Mouse (Mus musculus): ENCODE measurements around the gene Tas1r2. TPM values are rescaled to one million over a fixed set of nuclear protein-coding genes. Genes with fewer than 3 reads are reported as not detected.

The Tas1r2 gene
- total RNA-seq, 2 experiments from 2014 or later = not detected

DNA sequence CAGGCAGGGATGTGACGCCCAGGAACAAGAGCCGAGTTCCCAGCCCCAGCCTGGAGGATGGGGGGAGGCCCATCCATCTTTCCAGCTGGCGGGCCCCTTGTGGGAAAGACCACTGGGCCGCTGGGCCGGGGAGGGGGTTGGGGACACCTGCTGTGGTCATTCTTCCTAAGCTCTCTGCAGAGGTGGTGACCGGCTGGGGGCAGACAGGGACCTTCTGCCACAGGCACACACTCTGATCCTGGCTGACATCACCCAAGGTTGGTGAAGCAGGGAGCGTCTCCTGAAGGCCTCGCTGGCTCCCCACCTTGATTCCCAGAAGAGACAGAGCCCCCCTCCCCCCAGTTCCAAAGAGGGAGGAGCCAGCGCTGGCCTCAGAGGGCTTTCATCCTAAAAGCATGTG lies 44.4 kb downstream of the Tas1r2 start:
- no peak for TF ChIP-seq CTCF (conservative IDR thresholded peaks at IDR 0.05)
- no peak overlapping the region for H3K4me3 ChIP-seq

DNA sequence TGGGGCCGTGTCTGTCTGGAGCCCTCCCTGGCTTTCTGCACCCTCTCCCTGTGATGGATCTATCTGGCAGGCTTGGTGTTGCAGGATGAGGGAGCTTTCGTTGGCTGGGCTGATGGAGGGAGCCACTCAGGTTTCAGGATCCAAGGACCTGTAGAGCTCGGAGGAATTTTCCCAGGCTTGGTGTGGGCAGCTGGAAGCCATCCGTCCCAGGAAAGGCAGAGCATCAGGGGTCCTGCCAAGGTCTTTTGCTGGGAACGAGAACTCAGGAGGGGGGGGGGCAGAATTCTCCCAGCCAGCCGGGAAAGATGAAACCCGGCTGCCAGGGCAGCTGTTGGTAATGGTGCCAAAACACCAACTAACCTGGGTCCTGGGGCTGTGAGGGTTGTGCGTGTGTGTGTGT lies 45.3 kb downstream of the Tas1r2 start:
- no peak for TF ChIP-seq CTCF (conservative IDR thresholded peaks at IDR 0.05)
- no peak overlapping the region for H3K4me3 ChIP-seq
- DNase-seq (ENCODE audit: low spot score in 2 of 2) = no peak
- no peak overlapping the region for H3K27ac ChIP-seq

More for the DNA sequence above, 44.4 kb downstream of the Tas1r2 start:
- no peak overlapping the region for H3K27ac ChIP-seq
- no peak for DNase-seq (ENCODE audit: low spot score in 2 of 2)

DNA sequence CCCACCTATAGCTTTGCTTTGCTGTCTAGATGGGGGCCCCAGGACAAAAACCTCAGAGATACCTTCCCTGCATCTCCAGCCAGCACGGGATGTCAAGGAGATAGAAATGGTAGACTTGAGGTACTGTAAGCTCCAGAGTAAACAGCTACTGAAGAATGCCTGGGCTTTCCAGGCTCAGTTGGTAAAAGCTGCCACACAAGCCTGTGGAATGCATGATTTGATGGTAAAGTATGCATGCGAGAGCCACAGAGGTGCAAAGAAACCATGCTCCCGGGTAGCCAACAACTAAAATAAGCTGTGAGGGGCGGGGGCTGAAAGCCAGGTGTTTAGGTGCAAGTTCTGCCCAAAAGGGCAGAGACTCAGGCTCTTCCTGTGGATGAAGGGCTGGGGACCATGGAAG lies 49.6 kb downstream of the Tas1r2 start:
- Histone ChIP-seq H3K27ac (no peak overlapping the region), H3K4me3 (no peak overlapping the region)
- no peak for TF ChIP-seq CTCF (conservative IDR thresholded peaks at IDR 0.05)
- DNase-seq (ENCODE audit: low spot score in 2 of 2) = no peak

DNA sequence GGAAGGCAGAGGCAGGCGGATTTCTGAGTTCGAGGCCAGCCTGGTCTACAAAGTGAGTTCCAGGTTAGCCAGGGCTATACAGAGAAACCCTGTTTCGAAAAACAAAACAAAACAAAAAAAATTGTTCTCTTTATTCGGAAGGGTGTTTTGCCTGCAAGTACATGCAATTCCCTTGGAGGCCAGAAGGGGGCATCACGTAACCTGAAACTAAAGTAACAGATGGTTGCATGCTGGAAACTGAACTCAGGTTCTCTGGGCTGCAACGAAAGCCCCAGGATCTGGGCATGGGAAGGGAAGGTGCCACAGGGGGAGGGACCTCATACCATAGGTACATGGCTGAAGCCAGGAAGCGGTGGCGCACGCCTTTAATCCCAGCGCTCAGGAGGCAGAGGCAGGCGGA lies 50.1 kb downstream of the Tas1r2 start:
- peak; percentile 53 for TF ChIP-seq CTCF (conservative IDR thresholded peaks at IDR 0.05)
- Histone ChIP-seq H3K4me3 (no peak overlapping the region), H3K27ac (no peak overlapping the region)
- DNase-seq (ENCODE audit: low spot score in 2 of 2) = no peak

DNA sequence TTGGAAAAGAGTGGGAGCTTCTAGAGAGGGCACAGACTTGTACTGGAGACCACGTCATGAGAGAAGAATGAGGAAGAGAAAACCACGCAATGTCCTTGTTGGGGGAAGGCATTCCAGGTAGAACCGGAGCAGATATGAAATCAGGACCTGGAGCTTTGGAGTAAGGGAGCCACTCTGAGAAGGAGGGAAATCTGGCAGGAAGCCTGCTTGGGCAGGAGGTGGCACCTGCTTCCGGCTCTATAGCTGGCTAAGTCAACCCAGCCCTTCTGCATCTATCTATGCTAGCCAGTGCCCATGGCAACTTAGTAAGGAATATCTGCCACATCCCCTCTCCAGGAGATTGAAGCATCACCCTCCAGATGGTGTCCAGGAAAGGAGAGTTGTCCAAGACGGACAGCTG lies 52.6 kb downstream of the Tas1r2 start:
- no peak for TF ChIP-seq CTCF (conservative IDR thresholded peaks at IDR 0.05)
- Histone ChIP-seq H3K27ac (no peak overlapping the region), H3K4me3 (no peak overlapping the region)
- no peak for DNase-seq (ENCODE audit: low spot score in 2 of 2)

DNA sequence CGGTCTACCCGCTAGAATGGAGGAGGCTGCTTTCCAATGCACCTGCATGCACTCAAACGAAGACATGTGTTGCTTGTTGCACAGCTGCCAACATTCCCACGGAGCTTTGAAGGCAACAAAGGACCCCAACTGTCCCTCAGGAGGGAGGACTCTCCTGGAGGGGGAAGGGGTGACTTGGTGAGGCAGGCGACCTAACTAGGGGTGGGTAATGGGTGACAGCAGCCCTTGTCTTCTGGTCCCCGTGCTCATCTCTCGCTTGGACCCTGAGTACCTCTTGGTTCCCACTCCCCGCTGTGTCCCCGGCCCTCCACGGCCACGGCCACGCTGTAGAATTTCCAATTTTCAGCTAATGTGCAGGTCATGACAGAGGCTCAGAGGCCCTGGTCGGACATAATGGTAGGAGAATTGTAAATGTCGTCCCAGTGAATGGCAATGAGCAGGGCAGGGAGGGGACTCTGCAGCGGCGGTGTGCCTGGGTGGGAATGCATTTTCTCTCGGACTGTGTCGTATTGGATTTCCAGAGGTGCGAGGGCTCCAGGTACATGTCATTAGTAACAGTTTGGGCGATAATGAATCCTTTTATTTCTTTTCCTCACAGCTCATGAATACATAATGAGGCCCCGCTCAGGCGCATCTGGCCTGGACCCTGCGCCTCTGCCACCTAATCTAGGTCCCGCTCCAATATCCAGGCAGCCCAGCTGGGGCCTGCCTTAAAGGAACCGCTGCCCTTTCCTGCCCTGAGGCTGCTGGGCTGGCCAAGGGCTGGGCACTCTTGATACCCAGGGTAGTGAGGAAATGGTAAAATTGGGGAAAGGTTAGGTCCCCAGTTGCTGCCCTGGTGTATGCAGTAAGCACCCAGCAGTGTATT lies 57.4 kb downstream of the Tas1r2 start:
- Histone ChIP-seq H3K4me3 (no peak overlapping the region), H3K27ac (no peak overlapping the region)
- no peak for TF ChIP-seq CTCF (conservative IDR thresholded peaks at IDR 0.05)
- no peak for DNase-seq (ENCODE audit: low spot score in 2 of 2)

DNA sequence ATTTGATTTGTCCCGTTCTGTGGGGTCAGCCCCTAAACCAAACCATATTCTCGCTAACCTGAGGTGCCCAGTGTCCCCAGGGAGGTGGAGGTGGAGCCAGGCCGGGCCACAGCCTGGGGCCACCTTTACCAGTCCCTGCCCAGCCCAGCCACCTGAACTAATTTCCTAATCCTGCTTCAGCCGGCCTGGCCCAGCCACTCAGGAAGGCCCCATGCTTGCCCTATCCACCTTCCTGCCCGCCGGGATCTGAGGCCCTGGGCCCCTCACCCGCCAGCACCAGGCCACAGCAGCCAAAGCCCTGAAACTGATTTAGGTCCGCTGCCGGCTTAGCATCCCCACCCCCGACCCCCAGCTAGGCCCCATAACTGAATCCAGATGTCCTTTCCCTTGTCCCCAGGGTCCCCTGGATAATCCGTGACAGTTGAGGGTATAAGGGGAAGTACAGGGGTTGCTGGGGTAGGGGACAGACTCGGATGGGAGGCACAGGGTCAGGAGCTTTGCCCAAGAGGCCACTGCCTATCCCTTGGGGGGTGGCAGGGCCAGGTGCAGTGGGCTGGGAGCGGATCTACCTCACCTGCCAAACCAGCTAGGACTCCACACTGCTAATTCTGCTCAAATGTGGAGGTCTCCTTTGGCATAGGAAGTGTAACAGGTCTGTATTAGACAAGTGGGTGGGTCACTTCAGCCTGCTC lies 62.0 kb downstream of the Tas1r2 start:
- no peak overlapping the region for H3K27ac ChIP-seq
- no peak for TF ChIP-seq CTCF (conservative IDR thresholded peaks at IDR 0.05)
- no peak for DNase-seq (ENCODE audit: low spot score in 2 of 2)
- no peak overlapping the region for H3K4me3 ChIP-seq

DNA sequence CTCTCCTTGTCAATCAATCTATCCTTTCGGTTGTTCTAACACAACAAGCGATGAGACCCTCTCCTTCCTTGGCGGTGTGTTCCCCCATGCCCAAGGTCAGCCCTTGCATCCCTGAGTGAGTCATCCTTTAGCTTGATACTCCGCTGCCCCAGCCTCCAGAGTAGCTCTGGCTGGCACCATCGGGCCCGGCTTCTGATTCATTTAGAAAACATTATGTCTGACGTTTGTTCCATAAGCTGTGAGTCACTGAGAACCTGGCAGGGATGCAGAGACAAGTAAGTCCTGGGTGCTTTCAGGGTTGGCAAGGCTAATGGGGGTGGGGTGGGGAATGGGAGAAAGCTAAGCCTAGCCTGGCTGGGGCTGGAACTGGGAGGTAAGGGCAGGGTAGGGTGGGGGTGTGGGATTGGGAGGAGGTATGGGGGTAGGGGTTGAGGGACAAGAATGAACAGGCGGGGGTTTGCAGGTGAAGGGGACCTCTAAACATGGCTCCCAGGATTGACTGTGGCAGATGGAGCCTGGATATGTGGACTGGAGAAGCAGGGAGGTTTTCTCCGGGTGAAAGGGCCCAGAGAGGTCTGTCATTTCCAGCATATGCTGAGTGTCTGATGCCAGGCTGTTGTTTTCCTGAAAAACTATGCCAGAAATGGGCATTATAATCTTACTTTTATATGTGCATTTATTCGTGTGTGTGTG lies 63.3 kb downstream of the Tas1r2 start:
- no peak overlapping the region for H3K4me3 ChIP-seq
- no peak for TF ChIP-seq CTCF (conservative IDR thresholded peaks at IDR 0.05)
- DNase-seq (ENCODE audit: low spot score in 2 of 2) = peak; percentile 39 to 54
- no peak overlapping the region for H3K27ac ChIP-seq

DNA sequence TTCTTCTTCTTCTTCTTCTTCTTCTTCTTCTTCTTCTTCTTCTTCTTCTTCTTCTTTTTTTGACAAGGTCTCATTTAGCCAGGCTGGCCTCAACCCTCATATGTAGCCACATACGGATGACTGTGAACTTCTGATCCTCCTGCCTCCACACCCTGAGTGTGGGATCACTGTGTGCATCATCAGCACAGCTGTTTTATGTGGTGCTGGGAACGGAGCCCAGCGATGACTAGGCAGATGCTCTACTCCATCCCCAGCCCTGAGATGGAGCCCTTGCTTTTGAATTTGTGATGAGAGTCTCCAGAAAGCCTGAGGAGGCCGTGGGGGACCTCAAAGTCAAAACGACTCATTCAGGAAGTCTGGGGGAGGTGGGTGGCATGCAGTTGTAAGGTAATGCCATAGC lies 65.6 kb downstream of the Tas1r2 start:
- Histone ChIP-seq H3K27ac (no peak overlapping the region), H3K4me3 (no peak overlapping the region)
- DNase-seq (ENCODE audit: low spot score in 2 of 2) = no peak
- TF ChIP-seq CTCF (conservative IDR thresholded peaks at IDR 0.05) = no peak

Small RNAs within 50 kb of the gene (microRNA-seq; reads per million reads assigned to microRNA genes)
- gene Mir7020 = 0.32 to 0.37 reads per million in 2 experiments

Other genes with a start within 250 kb of the Tas1r2 start
- gene Iffo2, start 123.0 kb upstream of the Tas1r2 start, total RNA-seq (2021) = 10 to 100 TPM; 15.7 to 17.5 TPM
- gene Gm21969, start 50.4 kb upstream of the Tas1r2 start, total RNA-seq (2021) = not detected
- 10 to 100 TPM; 20.1 to 20.2 TPM for gene Aldh4a1, start 30.7 kb upstream of the Tas1r2 start, total RNA-seq (2021)
- not detected for gene Pax7, start 180.0 kb downstream of the Tas1r2 start, total RNA-seq (2021)

Data from layer of hippocampus, adult 2 months (tissue).